Mouse (Mus musculus) embryonic facial prominence, embryonic 15.5 days (tissue): ENCODE results near the gene Scrn3. TPM values are rescaled to one million over a fixed set of nuclear protein-coding genes. Genes with fewer than 3 reads are reported as not detected.

Experiments used
- ATAC-seq: fragments of 200-750 bp; cut with Nextera tagmentation; 2 replicates; pipeline ENCODE4 v1.8.0; 2017; ENCODE audit warnings: low read depth, moderate TSS enrichment; ENCODE audit not compliant: insufficient number of reproducible peaks, low FRiP score, low TSS enrichment
- H3K27ac ChIP-seq: fragments of 300-500 bp; sonication (generic); replicated peaks from 2 replicates; pipeline ENCODE4 v1.5.1; 2015; ENCODE audit warnings: mild to moderate bottlenecking, inconsistent platforms
- H3K27me3 ChIP-seq: fragments of 300-500 bp; sonication (generic); 2 replicates; pipeline ENCODE4 v1.6.1; 2015; ENCODE audit warnings: inconsistent platforms
- H3K36me3 ChIP-seq: fragments of 300-500 bp; sonication (generic); 2 replicates; pipeline ENCODE4 v1.6.1; 2015; ENCODE audit warnings: mild to moderate bottlenecking, inconsistent platforms
- H3K4me1 ChIP-seq: fragments of 300-500 bp; sonication (generic); 2 replicates; pipeline ENCODE4 v1.6.1; 2015; ENCODE audit warnings: inconsistent platforms
- H3K4me2 ChIP-seq: fragments of 300-500 bp; sonication (generic); replicated peaks from 2 replicates; pipeline ENCODE4 v1.6.1; 2015; ENCODE audit warnings: mild to moderate bottlenecking, inconsistent platforms
- H3K4me3 ChIP-seq: fragments of 300-500 bp; sonication (generic); replicated peaks from 2 replicates; pipeline ENCODE4 v1.5.1; 2015; ENCODE audit warnings: mild to moderate bottlenecking, inconsistent platforms
- H3K9ac ChIP-seq: fragments of 300-500 bp; sonication (generic); 2 replicates; pipeline ENCODE4 v1.6.1; 2015; ENCODE audit warnings: inconsistent platforms
- H3K9me3 ChIP-seq: fragments of 300-500 bp; sonication (generic); replicated peaks from 2 replicates; pipeline ENCODE4 v1.6.1; 2016; ENCODE audit warnings: inconsistent platforms
- WGBS: fragments of 180-500 bp; shearing (Covaris S2); methylation state at CpG from one replicate; pipeline ENCODE4 v1.1.7; 2015; 5-methylcytosine and 5-hydroxymethylcytosine counted together
- polyA plus RNA-seq: library from polyadenylated mRNA; unstranded; fragments of >200 nt; fragmentation: Nextera tagmentation; extraction: Ambion mirVana; gene quantifications from 2 replicates; pipeline ENCODE4 v1.2.1, GENCODE M21; 2015

Gene Scrn3
- polyA plus RNA-seq, 1 experiment from 2014 or later, result 14.7 TPM

DNA sequence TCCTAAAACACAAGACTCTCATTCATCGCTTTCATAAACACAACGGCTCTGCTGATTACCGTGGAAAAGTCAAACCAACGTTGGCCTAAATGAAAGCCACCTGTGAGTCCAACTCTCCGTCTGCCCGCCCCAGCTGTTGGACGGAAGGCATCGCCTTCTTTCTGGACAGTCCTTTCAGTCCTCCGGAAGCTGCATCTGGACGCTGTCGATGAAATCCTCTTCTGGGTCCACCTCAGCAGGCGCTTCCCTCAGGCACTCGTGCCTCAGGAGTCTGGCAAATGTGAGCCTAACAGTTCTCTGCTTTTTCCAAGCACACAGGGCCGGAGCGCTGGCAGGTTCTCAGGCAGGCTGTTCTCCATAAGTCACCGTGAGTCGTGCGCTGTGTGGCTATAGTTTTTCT, 44.6 kb downstream of the Scrn3 start:
- no peak; the same call in 1 of the 2 replicates for ATAC-seq
- H3K36me3 ChIP-seq, result no peaks in the 10 kb centered on the region
- 28% methylated on average over 18 of the region's 18 CpGs for WGBS
- H3K4me1 ChIP-seq, result peaks cover 8% of the 10 kb centered on the region; the same call in 1 of the 2 replicates
- no peak overlapping the region for H3K9ac ChIP-seq
- H3K27ac ChIP-seq, result peak overlapping the region; percentile 55
- H3K27me3 ChIP-seq, result no peaks in the 10 kb centered on the region
- peak overlapping the region; percentile 35 for H3K4me2 ChIP-seq
- peak overlapping the region; percentile 29 for H3K4me3 ChIP-seq
- H3K9me3 ChIP-seq, result no peaks in the 10 kb centered on the region

- H3K36me3 ChIP-seq, result no peaks in the 10 kb centered on the region
- no peaks in the 10 kb centered on the region for H3K9me3 ChIP-seq
- no peak overlapping the region for H3K4me2 ChIP-seq
- no peak for ATAC-seq
- peaks cover 8% of the 10 kb centered on the region; the same call in 1 of the 2 replicates for H3K4me1 ChIP-seq
- 95% methylated on average over 5 of the region's 5 CpGs for WGBS
- no peaks in the 10 kb centered on the region for H3K27me3 ChIP-seq
- no peak overlapping the region for H3K4me3 ChIP-seq
- H3K27ac ChIP-seq, result no peak overlapping the region
- H3K9ac ChIP-seq, result no peak overlapping the region
Observed at GRCm38 (mm10) chr2:73359941-73360340, 47.5 kb downstream of the Scrn3 start.

- H3K9ac ChIP-seq, result no peak overlapping the region
- no peak for ATAC-seq
- peaks cover 8% of the 10 kb centered on the region; the same call in 1 of the 2 replicates for H3K4me1 ChIP-seq
- H3K9me3 ChIP-seq, result no peaks in the 10 kb centered on the region
- H3K27me3 ChIP-seq, result no peaks in the 10 kb centered on the region
- H3K36me3 ChIP-seq, result 0 out of 2 replicates have a peak, but pooled peaks cover under 1% of the 10 kb centered on the region
- H3K4me3 ChIP-seq, result no peak overlapping the region
- H3K27ac ChIP-seq, result no peak overlapping the region
- no peak overlapping the region for H3K4me2 ChIP-seq
- WGBS, result 90% methylated on average over 2 of the region's 2 CpGs
Observed at GRCm38 (mm10) chr2:73360536-73360935, 48.1 kb downstream of the Scrn3 start.

- Histone ChIP-seq H3K27me3 (no peaks in the 10 kb centered on the region), H3K4me3 (no peak overlapping the region), H3K27ac (no peak overlapping the region), H3K9ac (no peak overlapping the region), H3K36me3 (0 out of 2 replicates have a peak, but pooled peaks cover 2% of the 10 kb centered on the region), H3K4me2 (no peak overlapping the region), H3K4me1 (peaks cover 5% of the 10 kb centered on the region; the same call in 1 of the 2 replicates), H3K9me3 (no peaks in the 10 kb centered on the region)
- WGBS, result 78% methylated on average over 5 of the region's 5 CpGs
- no peak for ATAC-seq
Observed at GRCm38 (mm10) chr2:73363448-73363847, 51.0 kb downstream of the Scrn3 start.

- H3K27ac ChIP-seq, result no peak overlapping the region
- no peak overlapping the region for H3K9ac ChIP-seq
- 69% methylated on average over 9 of the region's 9 CpGs for WGBS
- H3K9me3 ChIP-seq, result no peaks in the 10 kb centered on the region
- H3K4me2 ChIP-seq, result no peak overlapping the region
- H3K4me1 ChIP-seq, result no peaks in the 10 kb centered on the region
- H3K4me3 ChIP-seq, result no peak overlapping the region
- ATAC-seq, result no peak
- no peaks in the 10 kb centered on the region for H3K36me3 ChIP-seq
- H3K27me3 ChIP-seq, result no peaks in the 10 kb centered on the region
Observed at GRCm38 (mm10) chr2:73371530-73372335, 59.3 kb downstream of the Scrn3 start.

GRCm38 (mm10) chr2:73378326-73378725, 65.9 kb downstream of the Scrn3 start:
- H3K9ac ChIP-seq, result no peak overlapping the region
- ATAC-seq, result no peak
- H3K27me3 ChIP-seq, result no peaks in the 10 kb centered on the region
- peaks cover 4% of the 10 kb centered on the region; the same call in 1 of the 2 replicates for H3K4me1 ChIP-seq
- no peaks in the 10 kb centered on the region for H3K36me3 ChIP-seq
- 86% methylated on average over 5 of the region's 5 CpGs for WGBS
- no peak overlapping the region for H3K27ac ChIP-seq
- no peaks in the 10 kb centered on the region for H3K9me3 ChIP-seq
- H3K4me2 ChIP-seq, result no peak overlapping the region
- H3K4me3 ChIP-seq, result no peak overlapping the region

DNA sequence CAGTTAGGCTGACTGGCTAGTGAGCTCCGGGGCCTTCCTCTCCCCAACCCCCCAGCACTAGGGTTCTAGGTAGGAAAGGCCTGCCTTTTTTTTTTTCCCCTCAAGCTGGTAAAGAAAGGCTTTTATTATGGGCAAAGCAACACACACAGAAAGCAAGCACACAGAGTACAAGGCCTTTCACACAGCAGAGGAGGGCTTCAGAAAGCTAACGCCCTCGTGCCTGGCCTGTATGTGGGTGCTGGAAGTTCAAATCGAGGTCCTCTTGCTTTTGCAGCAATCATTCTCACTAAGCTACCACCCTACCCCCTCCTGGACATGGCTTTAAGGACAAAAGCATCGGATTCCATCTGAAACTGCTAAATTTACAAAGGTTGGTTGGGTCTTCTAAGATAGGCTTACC, 67.3 kb downstream of the Scrn3 start:
- H3K4me3 ChIP-seq, result no peak overlapping the region
- WGBS, result 67% methylated on average over 5 of the region's 5 CpGs
- H3K36me3 ChIP-seq, result no peaks in the 10 kb centered on the region
- no peak overlapping the region for H3K4me2 ChIP-seq
- no peaks in the 10 kb centered on the region for H3K27me3 ChIP-seq
- ATAC-seq, result no peak
- H3K4me1 ChIP-seq, result peaks cover 4% of the 10 kb centered on the region; the same call in 1 of the 2 replicates
- H3K9me3 ChIP-seq, result no peaks in the 10 kb centered on the region
- H3K27ac ChIP-seq, result no peak overlapping the region
- H3K9ac ChIP-seq, result no peak overlapping the region

- H3K27ac ChIP-seq, result no peak overlapping the region
- H3K4me3 ChIP-seq, result no peak overlapping the region
- no peak overlapping the region for H3K4me2 ChIP-seq
- H3K9me3 ChIP-seq, result no peaks in the 10 kb centered on the region
- no peak for ATAC-seq
- H3K9ac ChIP-seq, result no peak overlapping the region
- no peaks in the 10 kb centered on the region for H3K36me3 ChIP-seq
- peaks cover 4% of the 10 kb centered on the region; the same call in 1 of the 2 replicates for H3K4me1 ChIP-seq
- WGBS, result 76% methylated on average over 9 of the region's 9 CpGs
- H3K27me3 ChIP-seq, result no peaks in the 10 kb centered on the region
Observed at GRCm38 (mm10) chr2:73380298-73380975, 68.0 kb downstream of the Scrn3 start.

DNA sequence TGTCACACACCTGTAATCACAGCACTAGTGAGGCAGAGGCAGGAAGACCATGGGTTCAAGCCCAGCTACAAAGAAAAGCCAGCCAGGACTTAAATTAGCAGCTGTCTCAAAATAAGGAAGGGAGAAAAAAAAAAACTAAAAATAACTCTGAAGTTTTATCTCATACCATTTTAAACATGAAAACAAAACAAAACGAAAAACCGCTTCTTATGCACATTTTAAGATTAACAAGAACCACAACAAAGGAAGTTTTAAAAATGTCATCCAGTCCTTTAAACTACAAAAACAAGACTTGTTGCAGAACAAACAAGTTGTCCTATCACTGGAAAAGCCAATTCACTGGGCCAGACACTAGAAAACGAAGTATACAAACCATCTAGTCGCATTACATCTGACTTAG, 72.8 kb downstream of the Scrn3 start:
- Histone ChIP-seq H3K4me1 (peaks cover 6% of the 10 kb centered on the region; the same call in 1 of the 2 replicates), H3K27me3 (no peaks in the 10 kb centered on the region), H3K27ac (no peak overlapping the region), H3K4me2 (peak overlapping the region; percentile 98), H3K9me3 (no peaks in the 10 kb centered on the region), H3K4me3 (peak overlapping the region; percentile 79), H3K9ac (0 out of 2 replicates have a peak overlapping the region, but pooled peaks have one; percentile 51), H3K36me3 (no peaks in the 10 kb centered on the region)
- 62% methylated on average over 4 of the region's 4 CpGs for WGBS
- no peak for ATAC-seq

GRCm38 (mm10) chr2:73385641-73386355, 73.4 kb downstream of the Scrn3 start:
- H3K27me3 ChIP-seq, result no peaks in the 10 kb centered on the region
- no peaks in the 10 kb centered on the region for H3K9me3 ChIP-seq
- peaks cover 6% of the 10 kb centered on the region; the same call in 1 of the 2 replicates for H3K4me1 ChIP-seq
- H3K4me3 ChIP-seq, result peak overlapping the region; percentile 79
- 1% methylated on average over 29 of the region's 29 CpGs for WGBS
- no peak; the same call in 1 of the 2 replicates for ATAC-seq
- H3K36me3 ChIP-seq, result no peaks in the 10 kb centered on the region
- H3K27ac ChIP-seq, result peak overlapping the region; percentile 84; the same call in 1 of the 2 replicates
- H3K4me2 ChIP-seq, result peak overlapping the region; percentile 98
- H3K9ac ChIP-seq, result peak overlapping the region; percentile 51
